Mouse (Mus musculus) spleen, adult 2 months (tissue): ENCODE data around the gene Zfp473.
"Not testable (repeated sequence)": the region's sequence is repeated elsewhere in the genome, so short reads cannot be mapped to it uniquely, and the experiment has no call there.

ENCODE experiments used
- CTCF ChIP-seq: fragments of 200-500 bp; IDR thresholded peaks from 2 replicates; pipeline ENCODE4 v1.5.1; 2011; ENCODE audit warnings: mild to moderate bottlenecking, inconsistent platforms; ENCODE audit not compliant: insufficient read depth, insufficient read length, insufficient replicate concordance; ENCODE audit errors: extremely low read depth
- POLR2A ChIP-seq: fragments of 200-500 bp; IDR thresholded peaks from 2 replicates; pipeline ENCODE4 v1.6.1; 2011; ENCODE audit warnings: low read depth, low read length, inconsistent platforms

- TF ChIP-seq CTCF, POLR2A: not testable (repeated sequence)
These were observed at the start of gene Zfp473 for GRCm38 (mm10) chr7:44750950-44751349.
